Mouse (Mus musculus) heart, adult 2 months (tissue): Measurements from ENCODE around the gene Dnajc22.
"Not testable (repeated sequence)": the region's sequence is repeated elsewhere in the genome, so short reads cannot be mapped to it uniquely, and the experiment has no call there.

Experiments used
- CTCF ChIP-seq: fragments of 200-600 bp; IDR thresholded peaks from 2 replicates; pipeline ENCODE4 v1.8.1; 2022; ENCODE audit warnings: antibody characterized with exemption, mild to moderate bottlenecking, moderate library complexity
- EP300 ChIP-seq: fragments of 200-500 bp; IDR thresholded peaks from 2 replicates; pipeline ENCODE4 v1.6.1; 2011; ENCODE audit warnings: low read depth, low read length, control low read depth; ENCODE audit not compliant: insufficient read depth
- POLR2A ChIP-seq: fragments of 200-500 bp; IDR thresholded peaks from 2 replicates; pipeline ENCODE4 v1.6.1; 2011; ENCODE audit warnings: mild to moderate bottlenecking, low read depth, low read length, control low read depth; ENCODE audit not compliant: insufficient read depth

DNA sequence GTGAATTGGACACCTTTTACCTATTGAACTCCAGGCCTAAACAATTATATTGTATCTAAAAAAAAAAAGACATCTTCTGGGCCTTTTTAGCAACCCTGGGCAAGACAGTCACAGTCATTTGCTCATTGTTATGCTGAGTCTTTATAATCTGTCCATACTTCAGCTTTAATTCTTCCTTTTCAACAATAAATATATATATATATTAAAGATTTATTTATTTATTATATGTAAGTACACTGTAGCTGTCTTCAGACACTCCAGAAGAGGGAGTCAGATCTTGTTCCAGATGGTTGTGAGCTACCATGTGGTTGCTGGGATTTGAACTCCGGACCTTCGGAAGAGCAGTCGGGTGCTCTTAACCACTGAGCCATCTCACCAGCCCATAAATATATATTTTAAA lies 17.0 kb upstream of the Dnajc22 start:
- not testable (repeated sequence) for TF ChIP-seq POLR2A, EP300, CTCF
